Mouse (Mus musculus) embryo, embryonic 11 days (tissue): ENCODE measurements around the gene Prrc2b.

Experiments used
- DNase-seq: peaks from one replicate; pipeline ENCODE4 v3.0.0-alpha.2; 2015

Gene Prrc2b

GRCm38 (mm10) chr2:32189060-32189681 is 38.3 kb downstream of the Prrc2b start:
- no peak for DNase-seq

GRCm38 (mm10) chr2:32190620-32191019 is 39.7 kb downstream of the Prrc2b start:
- DNase-seq, result no peak

GRCm38 (mm10) chr2:32191872-32192507 is 41.1 kb downstream of the Prrc2b start:
- DNase-seq, result peak; percentile 51

- DNase-seq, result no peak
Observed at GRCm38 (mm10) chr2:32198977-32199376, 48.1 kb downstream of the Prrc2b start.

GRCm38 (mm10) chr2:32200033-32200432 is 49.2 kb downstream of the Prrc2b start:
- DNase-seq, result no peak

- no peak for DNase-seq
Observed at GRCm38 (mm10) chr2:32200712-32201111, 49.8 kb downstream of the Prrc2b start.

GRCm38 (mm10) chr2:32201527-32201926 is 50.6 kb downstream of the Prrc2b start:
- DNase-seq, result no peak

- no peak for DNase-seq
Observed at GRCm38 (mm10) chr2:32203853-32204252, 53.0 kb downstream of the Prrc2b start.

- DNase-seq, result no peak
Observed at GRCm38 (mm10) chr2:32207682-32208081, 56.8 kb downstream of the Prrc2b start.

- DNase-seq, result no peak
Observed at GRCm38 (mm10) chr2:32211689-32212088, 60.8 kb downstream of the Prrc2b start.

GRCm38 (mm10) chr2:32213000-32213399 is 62.1 kb downstream of the Prrc2b start:
- no peak for DNase-seq

- no peak for DNase-seq
Observed at GRCm38 (mm10) chr2:32215576-32215975, 64.7 kb downstream of the Prrc2b start.

GRCm38 (mm10) chr2:32216506-32216905 is 65.6 kb downstream of the Prrc2b start:
- DNase-seq, result no peak

GRCm38 (mm10) chr2:32217656-32218055 is 66.8 kb downstream of the Prrc2b start:
- DNase-seq, result no peak

GRCm38 (mm10) chr2:32218113-32218512 is 67.2 kb downstream of the Prrc2b start:
- DNase-seq, result no peak

GRCm38 (mm10) chr2:32218541-32219334 is 67.9 kb downstream of the Prrc2b start:
- no peak for DNase-seq

- no peak for DNase-seq
Observed at GRCm38 (mm10) chr2:32219501-32219900, 68.6 kb downstream of the Prrc2b start.

- DNase-seq, result no peak
Observed at GRCm38 (mm10) chr2:32220021-32220420, 69.1 kb downstream of the Prrc2b start.

GRCm38 (mm10) chr2:32220969-32221368 is 70.1 kb downstream of the Prrc2b start:
- no peak for DNase-seq

- no peak for DNase-seq
Observed at GRCm38 (mm10) chr2:32221577-32221976, 70.7 kb downstream of the Prrc2b start.

- no peak for DNase-seq
Observed at GRCm38 (mm10) chr2:32222057-32222456, 71.2 kb downstream of the Prrc2b start.

GRCm38 (mm10) chr2:32235433-32235832 is 84.6 kb downstream of the Prrc2b start:
- DNase-seq, result no peak

- DNase-seq, result peak; percentile 98
Observed at GRCm38 (mm10) chr2:32235886-32236759, 85.2 kb downstream of the Prrc2b start, which contains the start of gene Pomt1. TSS of gene Pomt1 (plus strand) at chr2:32236590.
